Mouse (Mus musculus): ENCODE data around the gene Dnaja2.

The Dnaja2 gene

DNA sequence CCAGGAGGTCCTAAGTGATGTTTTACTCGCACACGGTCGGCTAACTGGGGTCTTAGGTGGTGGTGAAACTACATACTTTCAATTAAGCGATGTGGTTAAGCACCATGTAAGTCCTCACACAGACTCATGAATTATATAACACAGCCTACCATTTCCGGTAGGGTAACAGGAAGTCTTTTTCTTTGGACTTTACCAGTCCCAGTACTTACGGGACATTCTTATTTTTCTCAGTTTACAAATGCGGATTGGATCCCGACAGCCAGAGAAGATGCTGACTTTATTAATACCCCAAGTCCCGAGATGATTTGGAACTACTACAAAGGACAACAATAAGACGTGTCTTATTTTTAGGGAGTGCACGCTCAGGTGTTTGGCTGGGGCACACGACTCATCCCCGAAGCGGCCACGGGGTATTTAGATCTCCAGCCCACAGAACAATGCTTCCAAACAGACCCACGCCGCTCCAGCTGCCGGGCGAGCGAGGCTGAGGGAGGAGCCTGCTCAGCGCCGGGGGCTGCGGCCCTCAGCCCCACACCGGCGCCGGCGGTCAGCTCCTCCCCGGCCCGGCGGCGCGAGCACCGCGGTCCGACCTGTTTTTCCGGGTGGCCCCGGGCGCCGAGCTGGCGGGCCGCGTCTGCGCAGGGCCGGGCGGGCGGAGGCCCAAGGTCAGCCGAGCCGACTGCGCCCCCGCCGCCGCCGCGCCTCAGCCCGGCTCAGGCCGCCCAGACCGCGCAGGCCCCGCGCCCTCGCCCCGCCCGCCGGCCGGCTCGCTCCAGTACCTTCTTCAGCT lies 558 bp downstream of the Dnaja2 start:
- peak in 1 of 2 experiments; percentile 39 for DNase-seq (ENCODE audit: low spot score in 2 of 2)

DNA sequence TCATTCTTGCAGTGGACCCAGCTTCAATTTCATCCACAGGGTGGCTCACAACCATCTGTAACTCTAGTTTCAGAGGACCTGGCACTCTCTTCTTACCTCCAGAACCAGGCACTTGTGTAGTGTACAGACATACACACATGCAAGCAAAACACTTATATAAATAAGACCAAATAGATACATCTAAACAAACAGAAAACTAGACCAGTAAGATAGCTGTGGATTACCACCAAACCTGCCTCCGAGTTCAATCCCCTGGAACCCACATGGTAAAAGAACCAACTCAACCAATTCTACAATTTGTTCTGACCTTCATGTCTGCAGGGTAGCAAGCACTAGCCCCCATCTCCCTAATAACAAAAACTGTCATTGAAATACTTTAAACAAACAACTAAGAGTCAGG lies 3.2 kb downstream of the Dnaja2 start:
- no peak for DNase-seq (ENCODE audit: low spot score in 2 of 2)

DNA sequence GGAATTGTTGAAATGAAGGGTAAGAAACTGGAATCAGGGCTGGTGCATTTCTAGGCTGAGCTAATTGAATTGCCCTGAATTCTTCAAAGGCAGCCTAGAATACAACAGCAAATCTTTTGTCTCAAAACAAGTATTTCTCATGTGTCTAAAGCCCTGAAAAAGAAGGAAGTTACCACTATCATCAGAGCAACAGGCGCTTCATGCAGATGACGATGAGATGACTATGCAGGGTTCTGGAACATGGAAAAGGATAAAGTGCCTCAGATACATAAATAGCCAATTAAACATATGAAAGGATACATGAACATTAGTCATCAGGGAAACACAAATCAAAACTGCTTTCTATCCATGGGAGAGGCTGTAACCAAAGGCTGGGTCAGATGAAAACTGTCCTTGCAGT lies 18.8 kb downstream of the Dnaja2 start:
- DNase-seq (ENCODE audit: low spot score in 2 of 2), result no peak

DNA sequence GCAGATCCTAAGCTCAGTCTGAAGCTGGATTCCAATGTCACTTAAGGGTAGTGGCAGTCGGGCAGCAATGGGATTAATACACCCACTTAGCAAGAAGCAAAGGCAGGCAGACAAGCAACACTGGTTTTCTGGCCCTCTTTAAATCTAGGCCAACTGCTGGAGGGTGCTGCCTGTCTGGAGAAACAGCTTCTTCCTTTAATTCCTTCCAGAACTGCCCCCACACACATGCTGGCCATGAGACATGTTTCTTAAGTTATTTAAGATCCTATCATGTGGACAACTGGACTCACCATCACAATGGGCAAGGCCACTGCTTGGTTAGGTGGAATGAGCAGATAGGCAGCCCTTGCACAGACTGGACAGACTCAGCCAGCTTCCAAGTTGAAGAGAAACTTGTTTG lies 21.0 kb downstream of the Dnaja2 start:
- no peak for DNase-seq (ENCODE audit: low spot score in 2 of 2)

DNA sequence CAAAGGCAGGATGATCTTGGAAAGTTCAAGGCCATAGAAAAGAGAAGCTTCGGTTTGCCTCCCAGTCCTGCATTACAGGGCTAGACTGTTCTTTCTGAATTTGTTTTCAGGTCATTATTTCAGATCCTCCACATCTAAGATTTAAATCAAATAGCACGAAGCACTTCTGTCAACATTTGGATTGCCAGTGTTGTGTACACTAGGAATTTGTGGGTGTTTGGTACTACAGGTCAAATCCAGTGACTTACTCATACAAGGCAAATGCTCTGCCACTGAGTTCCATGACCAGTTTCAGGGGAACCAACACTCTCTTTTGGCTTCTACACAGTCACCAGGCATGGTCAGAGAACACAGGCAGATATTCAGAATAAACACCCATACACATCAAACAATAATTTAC lies 21.7 kb downstream of the Dnaja2 start:
- no peak for DNase-seq (ENCODE audit: low spot score in 2 of 2)

DNA sequence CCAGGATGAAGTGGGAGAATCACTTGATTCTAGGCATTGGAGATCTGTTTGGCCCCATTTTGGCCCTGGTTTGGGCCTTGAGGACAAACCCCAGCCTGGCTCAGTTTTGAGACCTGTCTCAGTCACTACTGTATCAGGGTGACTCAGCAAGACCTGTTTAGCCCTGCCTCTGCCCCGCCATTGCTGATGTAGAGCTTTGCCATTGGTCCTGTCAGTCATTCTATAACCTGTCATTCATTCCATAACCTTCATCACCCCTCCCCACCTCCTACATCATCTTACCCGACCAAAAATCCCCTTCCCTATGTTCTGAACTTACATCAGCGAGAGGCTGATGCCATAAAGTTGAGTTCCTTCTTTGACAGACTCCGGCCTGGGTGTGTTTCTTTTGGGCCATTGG lies 22.3 kb downstream of the Dnaja2 start:
- DNase-seq (ENCODE audit: low spot score in 2 of 2), result no peak

DNA sequence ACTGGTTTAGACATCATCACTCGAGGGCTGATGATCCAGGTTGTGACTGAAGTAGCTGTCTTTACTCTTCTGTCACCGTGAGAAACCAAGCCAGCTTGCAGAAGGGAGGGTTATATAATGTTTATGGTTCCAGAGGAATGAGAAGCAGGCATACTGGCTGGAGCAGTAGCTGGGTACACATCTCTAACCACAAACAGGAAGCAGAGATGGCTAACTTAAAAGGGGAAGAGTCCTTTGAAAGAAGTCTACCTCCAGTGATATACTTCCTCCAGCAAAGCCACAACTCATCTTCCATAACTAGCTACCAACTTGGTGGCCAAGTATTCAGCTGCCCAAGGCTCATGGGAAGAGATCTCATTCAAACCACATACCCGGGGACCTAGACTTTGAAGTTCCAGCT lies 23.7 kb downstream of the Dnaja2 start:
- no peak for DNase-seq (ENCODE audit: low spot score in 2 of 2)

DNA sequence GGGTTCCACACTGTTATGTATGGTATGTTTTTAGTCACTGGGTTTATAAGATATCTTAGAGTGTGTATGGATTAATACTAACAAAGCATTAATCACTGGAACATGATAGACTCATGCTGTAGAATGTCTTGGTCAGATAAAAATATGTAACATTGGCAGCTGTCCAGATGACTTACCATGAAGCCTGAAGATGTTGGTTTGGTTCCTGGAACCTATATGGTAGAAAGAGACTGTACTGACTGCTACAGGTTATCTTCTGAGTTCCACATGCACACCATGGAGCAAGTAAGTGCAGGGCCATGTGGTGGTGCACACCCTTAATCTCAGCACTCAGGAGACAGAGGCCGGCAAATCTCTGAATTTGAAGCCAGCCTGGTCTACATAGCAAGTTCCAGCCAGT lies 24.4 kb downstream of the Dnaja2 start:
- no peak for DNase-seq (ENCODE audit: low spot score in 2 of 2)

DNA sequence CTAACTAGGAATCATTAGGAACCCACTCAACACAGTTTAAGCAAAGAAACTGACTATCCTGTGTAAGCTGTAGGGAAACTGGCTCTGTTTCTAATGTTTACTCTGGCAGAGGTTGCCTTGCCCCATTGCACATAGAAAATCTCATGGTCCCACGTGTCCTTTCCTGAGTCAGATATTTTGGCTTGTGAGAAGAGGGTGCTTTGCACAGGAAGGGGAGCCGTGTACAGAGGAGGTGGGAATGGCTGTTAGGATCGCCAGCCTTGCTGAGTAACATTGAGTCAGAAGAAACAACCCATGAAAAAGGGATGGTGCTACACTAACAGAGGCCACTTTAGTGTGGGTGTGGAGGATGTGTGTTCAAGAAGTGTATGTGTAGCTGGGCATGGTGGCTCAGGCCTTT lies 26.2 kb downstream of the Dnaja2 start:
- DNase-seq (ENCODE audit: low spot score in 2 of 2), result no peak

DNA sequence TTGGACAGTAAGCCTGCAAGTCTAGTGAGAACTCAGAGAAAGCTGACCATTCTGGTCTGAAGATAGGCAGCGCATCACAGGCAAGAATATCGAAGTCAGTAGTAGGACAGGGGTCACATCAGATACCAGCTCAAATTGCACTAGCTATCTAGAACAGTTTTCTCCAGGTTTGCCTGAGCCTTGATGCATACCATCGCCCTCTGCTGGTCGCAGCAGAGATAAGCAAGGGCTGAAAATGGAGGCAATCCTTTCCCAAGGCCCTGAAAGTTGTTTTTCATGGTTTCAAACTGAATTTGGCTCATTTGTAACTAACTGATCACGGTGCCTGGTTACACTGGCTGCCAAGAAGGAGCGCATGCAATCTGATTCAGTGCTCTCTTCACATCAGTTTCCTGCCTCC lies 29.0 kb downstream of the Dnaja2 start:
- DNase-seq (ENCODE audit: low spot score in 2 of 2), result peak; percentile 38 to 65

DNA sequence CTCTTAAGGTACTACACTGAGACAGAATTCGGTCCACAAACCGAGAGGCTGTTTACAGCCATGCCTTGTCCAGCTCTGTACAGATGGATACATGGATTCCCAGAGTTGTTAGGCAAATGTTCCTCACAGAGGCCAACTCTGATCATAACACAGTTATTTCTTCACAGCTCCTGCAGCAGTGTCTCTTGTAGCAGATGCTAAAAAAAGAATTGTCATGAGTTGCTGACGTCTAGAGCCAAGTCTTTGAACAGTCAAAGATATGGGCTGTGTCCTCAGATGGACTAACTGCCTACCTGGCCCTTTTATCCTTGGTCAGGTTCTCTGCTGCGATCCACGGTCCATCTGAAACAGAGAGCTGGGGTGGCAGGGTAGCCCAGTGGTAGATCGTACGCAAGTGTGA lies 31.1 kb downstream of the Dnaja2 start:
- DNase-seq (ENCODE audit: low spot score in 2 of 2), result no peak

DNA sequence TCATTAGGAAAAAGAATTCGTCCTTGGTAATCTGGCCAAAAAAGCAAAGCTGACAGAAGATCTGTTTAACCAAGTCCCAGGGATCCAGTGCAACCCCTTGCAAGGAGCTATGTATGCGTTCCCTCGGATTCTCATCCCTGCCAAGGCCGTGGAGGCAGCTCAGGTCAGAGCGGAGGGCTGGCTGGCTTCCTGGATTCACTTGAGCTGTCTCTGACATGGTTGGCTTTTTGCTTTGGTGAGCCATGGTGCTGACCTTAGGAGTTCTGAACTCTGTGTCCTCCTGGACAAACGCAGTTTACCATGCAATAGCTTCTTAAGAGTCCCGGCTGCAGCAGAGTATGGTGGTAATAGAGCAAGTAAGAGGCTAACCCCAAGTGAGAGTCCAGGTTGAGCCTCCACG lies 33.8 kb downstream of the Dnaja2 start:
- DNase-seq (ENCODE audit: low spot score in 2 of 2), result no peak

DNA sequence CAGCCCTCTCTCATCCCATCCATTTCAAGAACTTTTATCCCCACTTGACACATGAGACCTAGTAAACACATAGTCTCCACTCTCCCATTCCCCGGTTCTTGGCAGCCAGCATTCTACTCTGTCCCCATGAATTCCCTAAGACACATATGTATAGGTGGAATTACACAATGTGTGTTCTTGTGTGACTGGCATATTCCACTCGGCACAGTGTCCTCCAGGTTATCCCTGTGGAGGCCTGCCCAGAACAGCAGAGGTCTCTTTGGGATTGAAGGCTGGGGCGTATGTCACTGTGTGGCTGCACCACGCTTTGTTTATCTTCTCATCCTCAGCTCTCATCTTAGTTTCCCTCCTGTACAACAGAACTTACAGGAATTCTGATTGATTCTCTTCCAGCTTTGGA lies 34.6 kb downstream of the Dnaja2 start:
- no peak for DNase-seq (ENCODE audit: low spot score in 2 of 2)

DNA sequence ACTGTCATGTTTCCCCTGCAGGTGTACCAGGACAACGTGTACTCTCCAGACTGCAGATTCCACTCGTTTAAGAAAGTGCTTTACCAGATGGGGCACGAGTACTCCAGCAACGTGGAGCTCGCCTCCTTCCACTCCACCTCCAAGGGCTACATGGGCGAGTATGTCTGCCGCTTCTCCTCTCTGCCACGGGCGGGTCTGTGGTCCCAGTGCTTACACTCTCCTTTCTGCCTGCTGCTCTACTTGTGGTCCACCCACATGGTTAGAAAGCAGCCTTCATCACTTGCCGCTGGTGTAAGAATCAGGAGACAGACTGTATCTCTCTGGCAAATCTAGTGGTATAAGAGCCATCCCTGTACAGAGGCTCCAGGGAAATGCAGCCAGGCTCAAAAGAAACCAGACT lies 37.2 kb downstream of the Dnaja2 start:
- no peak for DNase-seq (ENCODE audit: low spot score in 2 of 2)

DNA sequence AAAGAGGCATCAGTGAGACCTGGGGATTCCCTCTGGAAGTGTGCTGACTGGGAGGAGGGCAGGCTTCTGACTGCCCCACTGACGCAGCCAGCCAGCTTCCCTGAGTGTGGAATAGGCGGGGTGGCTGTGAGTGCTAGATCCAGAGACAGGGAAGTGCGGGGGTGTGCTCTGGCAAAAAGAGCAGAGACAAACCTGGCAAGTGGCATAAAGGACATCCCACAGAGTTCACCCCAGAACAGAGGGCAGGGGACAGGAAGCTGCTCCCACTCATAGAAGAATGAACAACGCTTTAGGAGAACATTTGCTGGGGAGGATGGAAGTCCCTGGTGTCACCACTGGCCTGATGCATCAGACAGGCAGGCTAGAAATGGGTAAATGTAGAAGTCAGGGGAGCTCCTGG lies 37.8 kb downstream of the Dnaja2 start:
- DNase-seq (ENCODE audit: low spot score in 2 of 2), result no peak

DNA sequence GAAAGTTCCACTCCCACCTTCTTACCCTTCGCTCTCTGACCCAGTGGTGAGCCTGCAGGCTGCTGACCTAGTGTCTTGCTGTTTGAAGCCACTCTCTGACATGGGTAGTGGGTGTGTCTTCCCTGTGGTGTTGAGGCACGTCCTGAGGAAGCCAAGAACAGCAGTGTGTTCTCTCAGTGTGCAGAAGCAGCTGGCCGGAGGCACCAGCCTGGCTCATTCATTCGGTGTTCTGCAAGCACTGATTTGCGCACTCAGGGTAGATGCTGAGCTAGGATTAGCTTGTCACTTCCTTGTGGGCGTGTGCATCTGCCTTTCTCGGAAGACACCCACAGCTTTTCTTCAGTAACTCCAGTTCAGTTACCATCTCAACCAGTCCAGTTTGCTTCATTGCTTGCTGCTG lies 39.8 kb downstream of the Dnaja2 start:
- peak; percentile 46 to 64 for DNase-seq (ENCODE audit: low spot score in 2 of 2)

DNA sequence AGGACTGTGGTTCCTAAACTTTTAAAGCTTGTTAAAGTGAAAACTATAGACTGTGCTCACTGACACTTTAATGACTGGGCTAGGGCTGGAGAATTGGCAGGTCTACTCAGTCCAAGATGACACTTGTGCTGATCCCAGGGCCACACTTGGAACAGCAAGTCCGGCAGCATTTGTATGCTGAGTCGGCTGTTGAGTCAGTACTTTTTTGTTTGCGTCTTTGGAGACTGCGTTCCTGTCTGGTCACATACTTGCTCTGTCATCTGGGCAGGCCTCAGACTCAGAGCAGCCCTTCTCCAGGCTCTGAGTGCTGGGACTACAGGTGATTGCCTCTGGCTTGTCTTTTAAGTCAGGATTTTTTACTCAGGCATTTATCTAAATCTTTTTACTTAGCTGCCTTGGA lies 41.9 kb downstream of the Dnaja2 start:
- no peak for DNase-seq (ENCODE audit: low spot score in 2 of 2)

DNA sequence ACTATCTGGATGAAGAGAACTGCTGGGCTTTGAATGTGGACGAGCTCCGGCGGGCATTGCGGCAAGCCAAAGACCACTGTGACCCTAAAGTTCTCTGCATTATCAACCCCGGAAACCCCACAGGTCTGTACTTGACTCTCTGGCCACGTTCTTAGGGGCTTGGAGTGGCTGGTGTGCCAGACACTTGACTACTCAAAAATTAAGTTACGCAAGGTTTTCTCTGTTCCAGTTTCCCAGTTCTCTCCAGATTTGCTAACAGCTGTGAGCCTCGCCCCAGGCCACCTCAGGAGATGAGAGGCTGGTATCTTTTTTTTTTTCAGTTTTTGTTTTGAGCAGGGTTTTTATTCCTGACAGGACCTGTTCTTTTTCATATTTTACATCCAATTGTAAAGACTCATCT lies 42.9 kb downstream of the Dnaja2 start:
- no peak for DNase-seq (ENCODE audit: low spot score in 2 of 2)

DNA sequence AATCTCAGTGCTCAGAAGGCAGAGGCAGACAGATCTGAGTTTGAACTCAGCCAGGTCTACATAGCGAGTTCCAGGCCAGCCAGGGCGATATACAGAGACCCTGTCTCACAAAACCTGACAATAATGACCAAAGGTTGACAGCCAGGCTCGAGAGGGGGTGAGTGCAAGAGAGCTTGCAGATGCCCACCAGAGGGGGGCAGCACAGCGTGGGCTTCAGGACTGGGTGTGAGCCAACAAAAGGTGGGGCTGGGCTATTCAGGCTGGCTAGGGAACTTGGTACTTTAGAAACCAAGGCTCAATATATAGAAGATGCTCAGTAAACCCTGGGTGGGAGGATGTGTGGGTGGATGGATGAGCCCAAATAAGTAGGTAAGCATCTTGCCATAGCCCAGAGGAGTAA lies 46.5 kb downstream of the Dnaja2 start:
- DNase-seq (ENCODE audit: low spot score in 2 of 2), result no peak

DNA sequence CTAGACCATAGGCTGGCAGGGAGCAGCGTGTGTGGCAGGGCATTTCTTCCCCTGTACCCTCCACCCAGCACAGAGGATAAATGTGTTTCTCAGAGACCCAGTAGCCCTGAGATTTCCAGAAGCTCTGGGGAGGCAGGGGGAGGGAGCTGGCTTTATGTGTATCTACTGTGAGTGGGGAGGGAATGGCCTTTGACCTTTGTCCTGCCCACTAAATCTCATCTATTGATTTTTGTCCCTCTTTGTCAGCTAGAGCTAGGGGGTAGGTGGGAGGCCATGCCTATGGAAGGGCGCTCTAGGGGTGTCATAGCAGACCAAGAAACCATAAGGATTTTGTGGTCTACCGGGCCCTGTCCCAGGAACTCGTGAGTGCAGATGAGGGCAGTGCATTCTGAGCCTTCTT lies 48.5 kb downstream of the Dnaja2 start:
- DNase-seq (ENCODE audit: low spot score in 2 of 2), result no peak

DNA sequence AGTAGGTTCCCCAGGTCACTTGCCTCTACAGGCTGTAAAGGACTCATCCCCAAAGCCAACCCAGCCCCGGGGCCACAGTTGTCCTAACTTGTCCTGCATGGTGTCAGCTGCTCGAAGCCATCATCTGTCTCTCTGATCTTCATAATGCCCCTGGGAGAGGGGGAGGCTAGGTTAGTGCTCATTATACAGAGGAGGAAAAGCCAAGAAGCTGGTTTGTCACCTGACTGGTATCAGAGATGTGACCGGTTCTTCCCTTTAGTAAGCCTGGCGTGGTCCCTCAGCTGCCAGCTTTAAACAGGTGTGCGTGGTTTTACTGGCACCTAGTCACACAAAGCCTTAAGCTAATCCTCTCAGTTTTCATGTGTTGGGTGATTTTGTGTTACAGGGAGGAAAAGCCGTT lies 50.4 kb downstream of the Dnaja2 start:
- DNase-seq (ENCODE audit: low spot score in 2 of 2), result no peak

DNA sequence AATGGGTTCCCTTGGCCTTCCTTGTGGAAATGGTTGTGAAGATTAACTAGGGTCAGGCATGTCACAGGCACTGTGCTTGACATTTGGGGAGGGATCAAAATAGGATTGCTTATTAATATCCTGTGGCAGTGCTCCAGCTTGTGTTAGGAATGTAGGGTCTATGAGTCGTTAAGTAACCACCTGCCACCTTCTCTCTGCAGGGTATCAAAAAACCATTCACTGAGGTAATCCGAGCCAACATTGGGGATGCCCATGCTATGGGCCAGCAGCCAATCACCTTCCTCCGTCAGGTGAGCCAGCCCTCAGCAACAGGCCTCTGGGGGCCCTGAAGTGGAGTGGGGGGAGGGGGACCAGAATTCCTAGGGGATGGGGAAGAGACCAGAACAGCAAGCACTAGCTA lies 52.1 kb downstream of the Dnaja2 start:
- no peak for DNase-seq (ENCODE audit: low spot score in 2 of 2)

DNA sequence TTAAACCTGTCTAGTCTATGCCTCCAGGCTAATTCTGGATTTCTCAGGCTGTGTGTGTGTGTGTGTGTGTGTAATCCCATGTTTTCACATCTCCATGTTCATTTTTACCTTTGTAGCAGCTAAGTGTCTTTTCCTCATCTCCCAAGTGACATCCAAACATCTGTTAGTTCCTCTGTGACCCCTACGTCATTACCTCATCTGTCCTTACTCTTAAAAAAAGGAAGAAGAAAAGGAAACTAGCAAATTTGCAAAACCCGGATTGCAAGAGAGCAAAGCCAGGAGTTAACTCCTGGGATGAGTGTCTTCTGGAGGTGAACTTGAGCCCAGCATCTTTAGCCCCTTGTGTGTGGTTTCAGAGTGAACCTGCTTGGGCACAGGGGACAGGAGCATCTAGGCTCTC lies 52.8 kb downstream of the Dnaja2 start:
- no peak for DNase-seq (ENCODE audit: low spot score in 2 of 2)

DNA sequence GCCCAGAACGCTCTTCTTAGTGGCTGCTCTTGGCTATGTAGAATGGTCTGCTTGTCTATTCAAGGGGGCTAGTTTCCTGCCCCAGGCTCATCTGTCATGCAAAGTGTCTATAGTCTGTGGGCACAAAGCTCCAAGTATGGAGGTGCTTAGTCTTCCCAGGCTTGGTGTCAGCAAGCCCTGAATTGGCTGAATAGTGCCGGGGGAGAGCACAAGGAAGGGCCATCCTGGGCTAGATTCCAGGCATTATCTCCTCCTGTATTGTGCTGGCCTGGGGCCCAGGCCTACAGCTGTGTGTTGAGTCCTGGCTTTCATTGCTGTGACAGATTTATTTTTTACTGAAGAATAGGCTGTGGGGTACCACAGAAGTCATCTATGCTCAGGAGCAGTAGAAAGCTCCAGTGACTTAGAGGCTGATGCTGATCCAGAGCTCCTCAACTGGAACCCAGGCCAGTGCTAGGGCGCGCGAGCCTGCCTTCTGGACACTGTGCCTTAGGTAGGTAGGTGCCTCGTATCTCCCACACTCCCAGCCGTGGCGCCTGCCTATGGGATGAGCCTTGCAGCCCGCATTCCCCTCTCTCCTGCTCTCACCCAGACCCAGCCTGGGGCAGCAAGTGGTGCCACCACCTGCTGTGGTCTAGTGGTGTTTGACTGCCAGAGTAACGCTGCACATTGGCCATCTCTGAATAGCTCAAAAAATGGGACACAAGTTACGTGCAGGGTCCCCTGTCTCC lies 54.0 kb downstream of the Dnaja2 start:
- DNase-seq (ENCODE audit: low spot score in 2 of 2), result no peak
